Mouse (Mus musculus) liver, postnatal 0 days (tissue): Measurements from ENCODE around the gene Slfn9. TPM values are rescaled to one million over a fixed set of nuclear protein-coding genes. Genes with fewer than 3 reads are reported as not detected.
"Not testable (repeated sequence)": the region's sequence is repeated elsewhere in the genome, so short reads cannot be mapped to it uniquely, and the experiment has no call there.

Source experiments
- ATAC-seq: fragments of 200-750 bp; cut with Nextera tagmentation; 2 replicates; pipeline ENCODE4 v1.8.0; 2017; ENCODE audit warnings: mild to moderate bottlenecking, moderate library complexity
- DNase-seq: peaks from one replicate; pipeline ENCODE4 v3.0.0-alpha.2; 2016
- H3K27ac ChIP-seq: fragments of 300-500 bp; sonication (generic); 2 replicates; pipeline ENCODE4 v1.5.1; 2014; ENCODE audit warnings: antibody characterized with exemption, moderate library complexity, mild to moderate bottlenecking, low read depth
- H3K27me3 ChIP-seq: fragments of 300-500 bp; sonication (generic); 2 replicates; pipeline ENCODE4 v1.6.1; 2014; ENCODE audit warnings: low read length, control low read depth, mixed read lengths; ENCODE audit not compliant: insufficient read depth
- H3K36me3 ChIP-seq: fragments of 300-500 bp; sonication (generic); replicated peaks from 2 replicates; pipeline ENCODE4 v1.6.1; 2014; ENCODE audit warnings: mild to moderate bottlenecking, control low read depth, low read length, moderate library complexity, mixed read lengths; ENCODE audit not compliant: insufficient read depth
- H3K4me1 ChIP-seq: fragments of 300-500 bp; sonication (generic); 2 replicates; pipeline ENCODE4 v1.6.1; 2014; ENCODE audit warnings: antibody characterized with exemption, mild to moderate bottlenecking, control low read depth; ENCODE audit not compliant: insufficient read depth
- H3K4me2 ChIP-seq: fragments of 300-500 bp; sonication (generic); 2 replicates; pipeline ENCODE4 v1.6.1; 2014; ENCODE audit warnings: low read depth, mild to moderate bottlenecking, low read length, moderate library complexity, mixed read lengths
- H3K4me3 ChIP-seq: fragments of 300-500 bp; sonication (generic); 2 replicates; pipeline ENCODE4 v1.5.1; 2014; ENCODE audit warnings: low read depth, low read length
- H3K9ac ChIP-seq: fragments of 300-500 bp; sonication (generic); replicated peaks from 2 replicates; pipeline ENCODE4 v1.6.1; 2014; ENCODE audit warnings: mild to moderate bottlenecking, moderate library complexity
- H3K9me3 ChIP-seq: fragments of 300-500 bp; sonication (generic); 2 replicates; pipeline ENCODE4 v1.6.1; 2016; ENCODE audit warnings: mild to moderate bottlenecking, control low read depth, low read length, mixed read lengths
- CTCF ChIP-seq: sonication (generic); IDR thresholded peaks from 2 replicates; pipeline ENCODE4 v1.5.1; 2016; ENCODE audit warnings: antibody characterized with exemption, low read depth
- EP300 ChIP-seq: IDR thresholded peaks from 2 replicates; pipeline ENCODE4 v1.6.1; 2016; ENCODE audit warnings: antibody characterized with exemption, low read depth, mild to moderate bottlenecking
- WGBS: fragments of 180-500 bp; shearing (Covaris S2); extraction: QIAGEN DNeasy Blood & Tissue Kit; methylation state at CpG from one replicate; pipeline ENCODE4 v1.1.7; 2014; ENCODE audit not compliant: insufficient replicate concordance; 5-methylcytosine and 5-hydroxymethylcytosine counted together
- microRNA-seq: library from miRNA; unstranded; fragments of <30 nt; microRNA quantifications from one replicate; pipeline ENCODE4, GENCODE M21; 2016
- polyA plus RNA-seq: library from polyadenylated mRNA; unstranded; fragments of >200 nt; fragmentation: Nextera tagmentation; extraction: Ambion mirVana; gene quantifications from 2 replicates; pipeline ENCODE4 v1.2.1, GENCODE M21; 2015

Gene Slfn9
- polyA plus RNA-seq, 1 experiment from 2014 or later = 2.2 TPM

DNA sequence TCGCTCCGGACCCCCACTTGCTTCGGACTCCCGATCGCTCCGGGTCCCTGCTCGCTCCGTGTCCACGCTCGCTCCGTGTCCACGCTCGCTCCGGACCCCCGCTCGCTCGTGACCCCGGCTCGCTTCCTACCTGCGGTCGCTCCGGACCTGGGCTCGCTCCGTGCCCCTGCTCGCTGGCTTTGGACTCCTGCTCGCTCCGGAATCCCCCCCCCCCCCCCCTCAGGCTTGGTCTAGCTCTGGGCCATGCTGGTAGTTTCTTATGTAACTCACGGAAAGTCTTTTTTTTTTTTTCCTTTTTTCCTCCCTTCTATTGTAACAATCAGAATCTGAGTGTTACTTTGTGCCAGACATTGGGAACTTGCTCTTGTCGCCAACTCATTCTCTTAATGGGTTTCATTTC lies 58.4 kb downstream of the Slfn9 start:
- no peak overlapping the region for H3K27ac ChIP-seq
- peaks cover 75% of the 10 kb centered on the region for H3K27me3 ChIP-seq
- H3K9ac ChIP-seq = 0 out of 2 replicates have a peak overlapping the region, but pooled peaks have one; percentile 16

GRCm38 (mm10) chr11:82931671-82932450 lies 59.8 kb downstream of the Slfn9 start:
- H3K36me3 ChIP-seq, H3K4me1 ChIP-seq, DNase-seq, H3K9me3 ChIP-seq, ATAC-seq: not testable (repeated sequence)
- peaks cover 68% of the 10 kb centered on the region for H3K27me3 ChIP-seq
- peak overlapping the region; percentile 70 for H3K4me2 ChIP-seq
- peak overlapping the region; percentile 55 for H3K27ac ChIP-seq
- H3K9ac ChIP-seq = peak overlapping the region; percentile 46; the same call in 1 of the 2 replicates
- WGBS = 2% methylated on average over 79 of the region's 119 CpGs
- peak overlapping the region; percentile 49 for H3K4me3 ChIP-seq

More for the DNA sequence above, 58.4 kb downstream of the Slfn9 start:
- Histone ChIP-seq H3K4me1 (peaks cover 2% of the 10 kb centered on the region; the same call in 1 of the 2 replicates), H3K4me2 (peak overlapping the region; percentile 70), H3K36me3 (no peaks in the 10 kb centered on the region), H3K4me3 (peak overlapping the region; percentile 49), H3K9me3 (no peaks in the 10 kb centered on the region)
- DNase-seq = no peak
- no peak for ATAC-seq
- 3% methylated on average over 29 of the region's 29 CpGs for WGBS
- TF ChIP-seq EP300 (no peak), CTCF (no peak)

DNA sequence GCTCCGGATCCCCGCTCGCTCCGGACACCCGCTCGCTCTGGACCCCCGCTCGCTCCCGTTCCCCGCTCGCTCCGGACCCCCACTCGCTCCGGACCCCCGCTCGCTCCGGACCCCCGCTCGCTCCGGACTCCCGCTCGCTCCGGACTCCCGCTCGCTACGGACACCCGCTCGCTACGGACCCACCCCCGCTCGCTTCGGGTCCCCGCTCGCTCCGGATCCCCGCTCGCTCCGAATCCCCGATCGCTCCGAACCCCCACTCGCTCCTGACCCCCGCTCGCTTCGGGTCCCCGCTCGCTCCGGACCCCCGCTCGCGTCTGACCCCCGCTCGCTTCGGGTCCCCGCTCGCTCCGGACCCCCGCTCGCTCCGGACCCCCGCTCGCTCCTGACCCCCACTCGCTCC lies 60.5 kb downstream of the Slfn9 start:
- H3K27ac ChIP-seq = peak overlapping the region; percentile 55
- H3K9ac ChIP-seq = peak overlapping the region; percentile 46; the same call in 1 of the 2 replicates
- not testable (repeated sequence) for H3K9me3 ChIP-seq, DNase-seq, H3K36me3 ChIP-seq, H3K4me1 ChIP-seq, ATAC-seq
- peaks cover 63% of the 10 kb centered on the region for H3K27me3 ChIP-seq
- H3K4me2 ChIP-seq = peak overlapping the region; percentile 70
- 4% methylated on average over 44 of the region's 63 CpGs for WGBS
- peak overlapping the region; percentile 49 for H3K4me3 ChIP-seq

DNA sequence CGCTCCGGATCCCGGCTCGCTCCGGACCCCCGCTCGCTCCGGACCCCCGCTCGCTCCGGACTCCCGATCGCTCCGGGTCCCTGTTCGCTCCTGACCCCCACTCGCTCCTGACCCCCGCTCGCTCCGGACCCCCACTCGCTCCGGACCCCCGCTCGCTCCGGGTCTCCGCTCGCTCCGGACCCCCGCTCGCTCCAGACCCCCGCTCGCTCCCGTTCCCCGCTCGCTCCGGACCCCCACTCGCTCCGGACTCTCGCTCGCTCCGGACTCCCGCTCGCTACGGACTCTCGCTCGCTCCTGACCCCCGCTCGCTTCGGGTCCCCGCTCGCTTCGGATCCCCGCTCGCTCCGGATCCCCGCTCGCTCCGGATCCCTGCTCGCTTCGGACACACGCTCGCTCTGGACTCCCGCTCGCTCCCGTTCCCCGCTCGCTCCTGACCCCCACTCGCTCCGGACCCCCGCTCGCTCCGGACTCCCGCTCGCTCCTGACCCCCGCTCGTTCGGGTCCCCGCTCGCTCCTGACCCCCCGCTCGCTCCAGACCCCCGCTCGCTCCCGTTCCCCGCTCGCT lies 61.2 kb downstream of the Slfn9 start:
- H3K4me1 ChIP-seq, H3K36me3 ChIP-seq, H3K27ac ChIP-seq, H3K9me3 ChIP-seq, ATAC-seq, DNase-seq: not testable (repeated sequence)
- peak overlapping the region; percentile 70 for H3K4me2 ChIP-seq
- H3K27me3 ChIP-seq = peaks cover 56% of the 10 kb centered on the region
- WGBS = 2% methylated on average over 75 of the region's 85 CpGs
- H3K4me3 ChIP-seq = peak overlapping the region; percentile 49
- 0 out of 2 replicates have a peak overlapping the region, but pooled peaks have one; percentile 26 for H3K9ac ChIP-seq

DNA sequence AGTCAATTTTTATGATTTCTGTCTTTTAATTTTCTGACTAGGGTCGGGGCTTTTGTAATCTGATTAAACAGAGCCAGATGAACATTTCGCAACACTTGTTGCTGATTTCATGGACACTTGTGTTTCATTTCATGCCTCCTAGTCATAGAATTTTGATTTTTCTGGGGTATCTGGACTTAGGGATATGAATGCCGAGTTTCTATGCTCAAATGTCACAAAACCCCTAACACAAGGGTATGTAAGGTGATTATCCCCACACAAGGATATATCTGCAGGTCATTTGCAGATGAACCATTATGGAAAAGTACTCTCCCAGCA lies 62.0 kb downstream of the Slfn9 start:
- ATAC-seq (no peak), DNase-seq (no peak)
- WGBS = 36% methylated on average over 3 of the region's 3 CpGs
- Histone ChIP-seq H3K27me3 (peaks cover 56% of the 10 kb centered on the region), H3K9ac (no peak overlapping the region), H3K9me3 (no peaks in the 10 kb centered on the region), H3K36me3 (no peaks in the 10 kb centered on the region), H3K4me1 (peaks cover 2% of the 10 kb centered on the region; the same call in 1 of the 2 replicates), H3K4me2 (no peak overlapping the region), H3K4me3 (no peak overlapping the region), H3K27ac (no peak overlapping the region)
- no peak for TF ChIP-seq EP300
- no peak for TF ChIP-seq CTCF

DNA sequence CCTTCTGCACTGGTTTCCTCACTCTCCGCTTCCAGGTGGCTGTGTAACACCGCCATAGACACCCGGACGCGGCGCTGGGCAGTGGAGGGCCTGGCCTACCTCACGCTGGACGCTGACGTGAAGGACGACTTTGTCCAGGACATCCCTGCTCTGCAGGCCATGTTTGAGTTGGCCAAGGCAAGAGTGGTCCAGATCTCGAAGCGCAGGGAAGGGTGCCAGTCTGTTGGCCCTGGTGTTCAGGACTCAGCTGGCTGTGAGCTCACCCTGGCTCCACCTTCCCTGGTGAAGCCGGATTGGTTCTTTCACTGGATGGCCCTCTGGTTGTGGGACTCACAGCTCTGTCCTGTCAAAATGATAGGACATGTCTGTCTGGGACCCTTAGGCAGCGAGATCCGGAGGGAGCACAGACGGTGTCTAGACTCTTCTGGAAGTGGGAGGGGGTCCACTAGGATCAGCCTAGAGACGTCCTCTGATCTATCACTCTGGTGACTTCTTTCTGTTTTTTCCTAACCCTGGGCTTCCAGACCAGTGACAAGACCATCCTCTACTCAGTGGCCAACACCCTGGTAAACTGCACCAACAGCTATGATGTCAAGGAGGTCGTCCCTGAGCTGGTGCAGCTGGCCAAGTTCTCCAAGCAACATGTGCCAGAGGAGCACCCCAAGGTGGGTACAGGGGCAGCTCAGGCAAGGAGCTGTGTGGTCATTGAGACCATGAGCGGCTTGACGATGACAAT lies 62.6 kb downstream of the Slfn9 start:
- WGBS = 44% methylated on average over 20 of the region's 20 CpGs
- TF ChIP-seq CTCF (no peak), EP300 (no peak)
- Histone ChIP-seq H3K9ac (no peak overlapping the region), H3K27me3 (peaks cover 50% of the 10 kb centered on the region), H3K4me2 (no peak overlapping the region), H3K4me3 (no peak overlapping the region), H3K9me3 (no peaks in the 10 kb centered on the region), H3K36me3 (no peaks in the 10 kb centered on the region), H3K27ac (no peak overlapping the region), H3K4me1 (peaks cover 2% of the 10 kb centered on the region; the same call in 1 of the 2 replicates)
- DNase-seq = no peak
- no peak for ATAC-seq

Small RNA genes lying within 50 kb of the gene (microRNA-seq; reads per million reads assigned to microRNA genes)
- gene Gm27598 = not detected
- not detected for gene Mir7679

Other genes starting within 250 kb of the Slfn9 start
- 0.28 and 0.32 TPM in 2 replicates for gene Cct6b, start 227.5 kb downstream of the Slfn9 start, polyA plus RNA-seq
- 11.8 and 11.9 TPM in 2 replicates for gene Zfp830, start 227.5 kb downstream of the Slfn9 start, polyA plus RNA-seq
- gene Lig3, start 210.7 kb downstream of the Slfn9 start, polyA plus RNA-seq = 4.8 TPM in 2 replicates
- gene Rffl, start 120.6 kb downstream of the Slfn9 start, polyA plus RNA-seq = 10.1 and 11.3 TPM in 2 replicates
- 3.4 and 4.4 TPM in 2 replicates for gene Rad51d, start 101.2 kb downstream of the Slfn9 start, polyA plus RNA-seq
- 0.28 and 0.30 TPM in 2 replicates for gene Fndc8, start 99.7 kb downstream of the Slfn9 start, polyA plus RNA-seq
- gene Nle1, start 83.4 kb downstream of the Slfn9 start, polyA plus RNA-seq = 9.1 and 9.2 TPM in 2 replicates
- 1.6 TPM in 2 replicates for gene Unc45b, start 81.3 kb downstream of the Slfn9 start, polyA plus RNA-seq
- gene Slfn5, start 40.5 kb downstream of the Slfn9 start, polyA plus RNA-seq = 4.5 and 5.1 TPM in 2 replicates
- gene Slfn8, start 29.0 kb upstream of the Slfn9 start, polyA plus RNA-seq = 0.76 and 1.0 TPM in 2 replicates
- gene Slfn2, start 73.3 kb upstream of the Slfn9 start, polyA plus RNA-seq = 22.3 and 22.7 TPM in 2 replicates
- gene Slfn1, start 125.0 kb upstream of the Slfn9 start, polyA plus RNA-seq = 2.6 and 2.8 TPM in 2 replicates
- 2.7 and 3.1 TPM in 2 replicates for gene Slfn4, start 183.4 kb upstream of the Slfn9 start, polyA plus RNA-seq
- gene Slfn3, start 199.5 kb upstream of the Slfn9 start, polyA plus RNA-seq = 0.77 and 1.1 TPM in 2 replicates